Mouse (Mus musculus) C2C12 (cell line): ENCODE data around the gene Tpsb2.

ENCODE experiments used
- CEBPB ChIP-seq: IDR thresholded peaks from one replicate; pipeline ENCODE4 v1.6.1; 2011; ENCODE audit warnings: low read depth, mild to moderate bottlenecking, control low read depth, moderate library complexity
- CTCF ChIP-seq: IDR thresholded peaks from one replicate; pipeline ENCODE4 v1.5.1; 2011; ENCODE audit not compliant: control insufficient read depth, insufficient read depth, insufficient read length
- FOSL1 ChIP-seq: IDR thresholded peaks from one replicate; pipeline ENCODE4 v1.8.0; 2011; ENCODE audit warnings: mild to moderate bottlenecking, low read length; ENCODE audit not compliant: poor library complexity, insufficient read depth, severe bottlenecking
- MAX ChIP-seq: IDR thresholded peaks from one replicate; pipeline ENCODE4 v1.6.1; 2011; ENCODE audit warnings: mild to moderate bottlenecking, control low read depth
- MYOG ChIP-seq: IDR thresholded peaks from one replicate; pipeline ENCODE4 v1.6.1; 2011; ENCODE audit not compliant: control insufficient read depth, insufficient read length; ENCODE audit errors: extremely low read depth
- USF1 ChIP-seq: IDR thresholded peaks from one replicate; pipeline ENCODE4 v1.6.1; 2011; ENCODE audit warnings: low read depth, mild to moderate bottlenecking, control low read depth, moderate library complexity

DNA sequence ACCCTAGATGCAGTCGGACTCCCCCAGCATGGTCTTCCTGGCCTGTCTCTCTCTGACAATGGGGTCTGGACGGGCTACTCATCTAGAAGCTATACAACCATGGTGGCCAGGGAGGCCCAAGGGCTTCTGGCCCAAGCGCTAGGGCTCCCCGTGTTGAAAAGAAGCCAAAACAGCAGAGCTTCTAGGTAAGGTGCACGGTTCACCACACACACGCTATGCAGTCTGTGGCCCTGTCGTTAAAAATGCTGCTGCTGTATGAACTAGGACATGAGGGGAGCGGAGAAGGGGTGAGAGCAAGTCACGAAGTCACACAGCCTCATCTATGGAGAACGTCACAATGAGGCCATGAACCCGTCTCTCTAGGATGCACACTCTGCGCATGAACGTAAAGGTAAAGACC lies 36.1 kb downstream of the Tpsb2 start:
- TF ChIP-seq CTCF, result no peak
- no peak for TF ChIP-seq CEBPB
- no peak for TF ChIP-seq USF1
- TF ChIP-seq MAX, result no peak
- TF ChIP-seq MYOG, result no peak
- no peak for TF ChIP-seq FOSL1
